Mouse (Mus musculus) lung, postnatal 0 days (tissue): Measurements from ENCODE around the gene Rpl23. TPM values are rescaled to one million over a fixed set of nuclear protein-coding genes. Genes with fewer than 3 reads are reported as not detected.

Experiments used
- ATAC-seq: fragments of 200-750 bp; cut with Nextera tagmentation; 2 replicates; pipeline ENCODE4 v1.8.0; 2017; ENCODE audit warnings: moderate library complexity
- DNase-seq: peaks from one replicate; pipeline ENCODE4 v3.0.0-alpha.2; 2016; ENCODE audit warnings: low spot score
- H3K27ac ChIP-seq: fragments of 300-500 bp; sonication (generic); 2 replicates; pipeline ENCODE4 v1.5.1; 2014; ENCODE audit warnings: antibody characterized with exemption, mild to moderate bottlenecking, low read length, mixed read lengths
- H3K27me3 ChIP-seq: fragments of 300-500 bp; sonication (generic); replicated peaks from 2 replicates; pipeline ENCODE4 v1.6.1; 2014; ENCODE audit warnings: low read length, mixed read lengths; ENCODE audit not compliant: insufficient read depth
- H3K36me3 ChIP-seq: fragments of 300-500 bp; sonication (generic); 2 replicates; pipeline ENCODE4 v1.6.1; 2014; ENCODE audit warnings: low read length, mixed read lengths; ENCODE audit not compliant: insufficient read depth
- H3K4me1 ChIP-seq: fragments of 300-500 bp; sonication (generic); 2 replicates; pipeline ENCODE4 v1.6.1; 2014; ENCODE audit warnings: antibody characterized with exemption, low read depth, low read length, mixed read lengths; ENCODE audit not compliant: insufficient read depth
- H3K4me2 ChIP-seq: fragments of 300-500 bp; sonication (generic); replicated peaks from 2 replicates; pipeline ENCODE4 v1.6.1; 2014; ENCODE audit warnings: low read depth, mild to moderate bottlenecking, low read length, moderate library complexity, mixed read lengths
- H3K4me3 ChIP-seq: fragments of 300-500 bp; sonication (generic); 2 replicates; pipeline ENCODE4 v1.5.1; 2014; ENCODE audit warnings: low read depth, low read length
- H3K9ac ChIP-seq: fragments of 300-500 bp; sonication (generic); replicated peaks from 2 replicates; pipeline ENCODE4 v1.6.1; 2014; ENCODE audit warnings: low read depth, mild to moderate bottlenecking
- H3K9me3 ChIP-seq: fragments of 300-500 bp; sonication (generic); 2 replicates; pipeline ENCODE4 v1.6.1; 2016; ENCODE audit warnings: low read length, mixed read lengths
- CTCF ChIP-seq: IDR thresholded peaks from 2 replicates; pipeline ENCODE4 v1.5.1; 2016; ENCODE audit warnings: antibody characterized with exemption, mild to moderate bottlenecking
- EP300 ChIP-seq: IDR thresholded peaks from 2 replicates; pipeline ENCODE4 v1.6.1; 2016; ENCODE audit warnings: antibody characterized with exemption, mild to moderate bottlenecking, control low read depth
- WGBS: fragments of 180-500 bp; shearing (Covaris S2); extraction: QIAGEN DNeasy Blood & Tissue Kit; methylation state at CpG from one replicate; pipeline ENCODE4 v1.1.7; 2014; 5-methylcytosine and 5-hydroxymethylcytosine counted together
- polyA plus RNA-seq: library from polyadenylated mRNA; unstranded; fragments of >200 nt; fragmentation: Nextera tagmentation; extraction: Ambion mirVana; gene quantifications from 2 replicates; pipeline ENCODE4 v1.2.1, GENCODE M21; 2015

Gene Rpl23
- polyA plus RNA-seq, 1 experiment from 2014 or later = 478 TPM

GRCm38 (mm10) chr11:97753277-97753676, 29.0 kb downstream of the Rpl23 start:
- no peaks in the 10 kb centered on the region for H3K9me3 ChIP-seq
- no peaks in the 10 kb centered on the region for H3K4me1 ChIP-seq
- TF ChIP-seq EP300 = no peak
- TF ChIP-seq CTCF = no peak
- H3K4me2 ChIP-seq = no peak overlapping the region
- H3K27me3 ChIP-seq = no peaks in the 10 kb centered on the region
- H3K4me3 ChIP-seq = no peak overlapping the region
- H3K9ac ChIP-seq = no peak overlapping the region
- DNase-seq (no peak), ATAC-seq (no peak)
- 93% methylated on average over 8 of the region's 8 CpGs for WGBS
- no peak overlapping the region for H3K27ac ChIP-seq
- peaks cover 34% of the 10 kb centered on the region for H3K36me3 ChIP-seq

GRCm38 (mm10) chr11:97748496-97748895, 33.7 kb downstream of the Rpl23 start:
- no peak for TF ChIP-seq EP300
- no peak for TF ChIP-seq CTCF
- H3K9ac ChIP-seq = no peak overlapping the region
- 83% methylated on average over 5 of the region's 5 CpGs for WGBS
- peaks cover 25% of the 10 kb centered on the region; the same call in 1 of the 2 replicates for H3K36me3 ChIP-seq
- H3K4me1 ChIP-seq = peaks cover 3% of the 10 kb centered on the region; the same call in 1 of the 2 replicates
- H3K27me3 ChIP-seq = no peaks in the 10 kb centered on the region
- no peak overlapping the region for H3K4me2 ChIP-seq
- DNase-seq (no peak), ATAC-seq (no peak)
- H3K4me3 ChIP-seq = no peak overlapping the region
- no peak overlapping the region for H3K27ac ChIP-seq
- H3K9me3 ChIP-seq = no peaks in the 10 kb centered on the region

GRCm38 (mm10) chr11:97747773-97748172, 34.5 kb downstream of the Rpl23 start:
- H3K36me3 ChIP-seq = peaks cover 25% of the 10 kb centered on the region; the same call in 1 of the 2 replicates
- H3K4me3 ChIP-seq = no peak overlapping the region
- no peak overlapping the region for H3K9ac ChIP-seq
- DNase-seq = no peak
- no peak for ATAC-seq
- 71% methylated on average over 8 of the region's 8 CpGs for WGBS
- no peak overlapping the region for H3K4me2 ChIP-seq
- no peaks in the 10 kb centered on the region for H3K9me3 ChIP-seq
- H3K27me3 ChIP-seq = no peaks in the 10 kb centered on the region
- H3K4me1 ChIP-seq = peaks cover 9% of the 10 kb centered on the region
- no peak for TF ChIP-seq EP300
- H3K27ac ChIP-seq = no peak overlapping the region

- TF ChIP-seq EP300 (no peak), CTCF (no peak)
- Histone ChIP-seq H3K4me1 (peaks cover 12% of the 10 kb centered on the region), H3K4me2 (peak overlapping the region; percentile 48), H3K27me3 (no peaks in the 10 kb centered on the region), H3K9me3 (no peaks in the 10 kb centered on the region), H3K27ac (no peak overlapping the region), H3K36me3 (peaks cover 15% of the 10 kb centered on the region; the same call in 1 of the 2 replicates), H3K9ac (no peak overlapping the region), H3K4me3 (peak overlapping the region; percentile 83)
- DNase-seq (no peak), ATAC-seq (no peak)
- 8% methylated on average over 13 of the region's 13 CpGs for WGBS
Measured at GRCm38 (mm10) chr11:97745331-97745721, 36.9 kb downstream of the Rpl23 start.

- H3K4me2 ChIP-seq = peak overlapping the region; percentile 88
- peak overlapping the region; percentile 83 for H3K9ac ChIP-seq
- H3K4me3 ChIP-seq = peak overlapping the region; percentile 83
- no peaks in the 10 kb centered on the region for H3K9me3 ChIP-seq
- no peaks in the 10 kb centered on the region for H3K27me3 ChIP-seq
- DNase-seq (peak; percentile 100), ATAC-seq (peak; percentile 96)
- peak overlapping the region; percentile 94 for H3K27ac ChIP-seq
- no peak for TF ChIP-seq CTCF
- peak; percentile 82 for TF ChIP-seq EP300
- 0% methylated on average over 20 of the region's 57 CpGs for WGBS
- peaks cover 12% of the 10 kb centered on the region for H3K4me1 ChIP-seq
- H3K36me3 ChIP-seq = peaks cover 15% of the 10 kb centered on the region; the same call in 1 of the 2 replicates
Measured at GRCm38 (mm10) chr11:97744718-97745330, 37.4 kb downstream of the Rpl23 start.

GRCm38 (mm10) chr11:97744063-97744717, 38.0 kb downstream of the Rpl23 start, which contains the start of gene Pip4k2b:
TSS of gene Pip4k2b (minus strand) at chr11:97744704.
- H3K4me3 ChIP-seq = peak within 1 kb of the TSS; percentile 83
- H3K4me2 ChIP-seq = peak within 1 kb of the TSS; percentile 88
- peak; percentile 38 for ATAC-seq
- H3K27me3 ChIP-seq = no peaks in the 10 kb centered on the region
- H3K27ac ChIP-seq = peak within 1 kb of the TSS; percentile 94
- peaks cover 12% of the 10 kb centered on the region for H3K4me1 ChIP-seq
- H3K36me3 ChIP-seq = peaks cover 10% of the 10 kb centered on the region; the same call in 1 of the 2 replicates
- peak; percentile 65 for DNase-seq
- peak within 1 kb of the TSS; percentile 83 for H3K9ac ChIP-seq
- under 1% methylated on average over 34 of the region's 63 CpGs for whole genome bisulfite sequencing
- no peaks in the 10 kb centered on the region for H3K9me3 ChIP-seq
- TF ChIP-seq EP300 = no peak
- TF ChIP-seq CTCF = no peak
